Mouse (Mus musculus) limb, embryonic 13.5 days (tissue): ENCODE data around the gene Ttc36. TPM values are rescaled to one million over a fixed set of nuclear protein-coding genes. Genes with fewer than 3 reads are reported as not detected.
A peak's percentile ranks its signal among the peaks of the same experiment; 100 is the strongest.

Experiments used
- ATAC-seq: fragments of 200-750 bp; cut with Nextera tagmentation; 2 replicates; pipeline ENCODE4 v1.8.0; 2017; ENCODE audit warnings: low read depth, moderate number of reproducible peaks, moderate TSS enrichment; ENCODE audit not compliant: low FRiP score
- H3K27ac ChIP-seq: fragments of 300-500 bp; sonication (generic); 2 replicates; pipeline ENCODE4 v1.5.1; 2015; ENCODE audit warnings: inconsistent platforms, mild to moderate bottlenecking, moderate library complexity
- H3K27me3 ChIP-seq: fragments of 300-500 bp; sonication (generic); 2 replicates; pipeline ENCODE4 v1.6.1; 2015; ENCODE audit warnings: mild to moderate bottlenecking, inconsistent platforms
- H3K36me3 ChIP-seq: fragments of 300-500 bp; sonication (generic); 2 replicates; pipeline ENCODE4 v1.6.1; 2015; ENCODE audit warnings: inconsistent platforms, mild to moderate bottlenecking, moderate library complexity
- H3K4me1 ChIP-seq: fragments of 300-500 bp; sonication (generic); 2 replicates; pipeline ENCODE4 v1.6.1; 2015; ENCODE audit warnings: inconsistent platforms
- H3K4me2 ChIP-seq: fragments of 300-500 bp; sonication (generic); replicated peaks from 2 replicates; pipeline ENCODE4 v1.6.1; 2015; ENCODE audit warnings: inconsistent platforms, mild to moderate bottlenecking, moderate library complexity
- H3K4me3 ChIP-seq: fragments of 300-500 bp; sonication (generic); 2 replicates; pipeline ENCODE4 v1.5.1; 2015; ENCODE audit warnings: moderate library complexity, mild to moderate bottlenecking, inconsistent platforms
- H3K9ac ChIP-seq: fragments of 300-500 bp; sonication (generic); 2 replicates; pipeline ENCODE4 v1.6.1; 2015; ENCODE audit warnings: mild to moderate bottlenecking, inconsistent platforms
- H3K9me3 ChIP-seq: fragments of 300-500 bp; sonication (generic); 2 replicates; pipeline ENCODE4 v1.6.1; 2016; ENCODE audit warnings: inconsistent platforms
- WGBS: fragments of 180-500 bp; shearing (Covaris S2); methylation state at CpG from one replicate; pipeline ENCODE4 v1.1.7; 2015; 5-methylcytosine and 5-hydroxymethylcytosine counted together
- polyA plus RNA-seq: library from polyadenylated mRNA; unstranded; fragments of >200 nt; fragmentation: Nextera tagmentation; extraction: Ambion mirVana; gene quantifications from 2 replicates; pipeline ENCODE4 v1.2.1, GENCODE M21; 2015

The Ttc36 gene
- polyA plus RNA-seq, 1 experiment from 2014 or later, result not detected

DNA sequence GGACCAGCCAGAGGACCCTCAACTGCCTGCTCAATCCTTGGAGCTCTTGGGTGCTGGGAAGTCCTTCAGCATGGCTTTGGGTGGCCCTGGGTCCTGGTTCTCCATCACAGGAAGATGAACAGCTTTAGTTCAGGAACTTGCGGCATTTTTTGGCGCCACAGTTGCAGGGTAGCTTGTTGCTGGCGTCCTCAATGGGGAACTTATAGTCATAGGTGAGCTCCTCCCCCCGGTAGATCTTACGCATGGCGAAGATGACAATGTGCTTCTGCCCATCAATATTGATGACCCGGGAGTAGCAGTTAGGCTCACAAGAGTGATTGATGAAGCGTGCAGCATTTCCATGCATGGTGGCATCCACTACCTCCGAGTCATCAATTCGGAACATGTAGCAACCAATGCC, 4.9 kb upstream of the Ttc36 start:
- no peaks in the 10 kb centered on the region for H3K27me3 ChIP-seq
- no peaks in the 10 kb centered on the region for H3K4me1 ChIP-seq
- H3K9ac ChIP-seq, result no peak overlapping the region
- no peak overlapping the region for H3K27ac ChIP-seq
- 93% methylated on average over 10 of the region's 10 CpGs for WGBS
- ATAC-seq, result no peak
- H3K4me2 ChIP-seq, result no peak overlapping the region
- no peak overlapping the region for H3K4me3 ChIP-seq
- peaks cover 80% of the 10 kb centered on the region for H3K36me3 ChIP-seq
- H3K9me3 ChIP-seq, result no peaks in the 10 kb centered on the region

DNA sequence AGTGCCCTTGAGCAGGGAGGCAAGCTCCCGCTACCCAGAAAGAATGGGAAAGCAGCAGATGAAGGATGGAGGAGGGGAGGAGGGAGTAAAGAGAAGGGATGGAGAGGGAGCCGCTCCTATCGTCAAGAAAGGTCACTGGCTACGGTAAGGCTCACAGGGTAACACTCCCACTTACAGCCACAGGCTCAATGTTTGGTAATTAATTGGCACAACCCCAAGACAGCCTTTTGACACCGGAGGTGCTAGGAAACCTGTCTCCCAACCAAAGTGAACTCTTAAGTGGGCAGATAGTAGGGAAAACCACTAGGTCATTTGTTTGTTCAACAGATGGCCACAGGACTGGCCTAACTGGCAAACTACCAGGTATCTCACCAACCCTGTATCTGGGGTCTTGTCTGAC, 4.3 kb upstream of the Ttc36 start:
- peaks cover 75% of the 10 kb centered on the region for H3K36me3 ChIP-seq
- WGBS, result 77% methylated on average over 5 of the region's 5 CpGs

DNA sequence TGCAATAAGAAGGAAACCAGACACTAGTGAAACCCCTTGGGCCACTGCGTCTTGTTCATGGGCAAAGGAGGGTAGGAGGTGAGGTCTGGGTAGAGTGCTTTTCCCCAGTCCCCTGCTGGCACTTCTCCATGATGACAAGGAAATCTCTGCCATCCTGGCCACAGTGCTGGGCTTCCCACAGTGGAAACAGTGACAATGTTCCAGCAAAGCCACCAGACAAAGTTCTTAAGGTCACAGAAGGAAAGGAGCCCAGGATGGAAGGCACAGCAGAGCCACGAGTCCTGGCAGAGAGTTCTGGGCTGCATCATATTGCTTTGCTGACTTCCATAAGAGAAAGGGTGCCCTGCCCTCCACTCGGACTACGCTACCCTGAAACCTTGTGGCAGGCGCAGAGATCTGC, 2.7 kb upstream of the Ttc36 start:
- no peak overlapping the region for H3K9ac ChIP-seq
- WGBS, result 87% methylated on average over 5 of the region's 5 CpGs
- peaks cover 10% of the 10 kb centered on the region; the same call in 1 of the 2 replicates for H3K27me3 ChIP-seq
- H3K27ac ChIP-seq, result no peak overlapping the region
- H3K9me3 ChIP-seq, result no peaks in the 10 kb centered on the region
- H3K4me1 ChIP-seq, result no peaks in the 10 kb centered on the region
- H3K4me2 ChIP-seq, result no peak overlapping the region
- H3K36me3 ChIP-seq, result peaks cover 59% of the 10 kb centered on the region
- no peak for ATAC-seq
- H3K4me3 ChIP-seq, result no peak overlapping the region

More for the DNA sequence above, 4.3 kb upstream of the Ttc36 start:
- Histone ChIP-seq H3K27me3 (no peaks in the 10 kb centered on the region), H3K9ac (no peak overlapping the region), H3K27ac (no peak overlapping the region), H3K9me3 (no peaks in the 10 kb centered on the region), H3K4me1 (no peaks in the 10 kb centered on the region), H3K4me3 (no peak overlapping the region), H3K4me2 (no peak overlapping the region)
- no peak for ATAC-seq

DNA sequence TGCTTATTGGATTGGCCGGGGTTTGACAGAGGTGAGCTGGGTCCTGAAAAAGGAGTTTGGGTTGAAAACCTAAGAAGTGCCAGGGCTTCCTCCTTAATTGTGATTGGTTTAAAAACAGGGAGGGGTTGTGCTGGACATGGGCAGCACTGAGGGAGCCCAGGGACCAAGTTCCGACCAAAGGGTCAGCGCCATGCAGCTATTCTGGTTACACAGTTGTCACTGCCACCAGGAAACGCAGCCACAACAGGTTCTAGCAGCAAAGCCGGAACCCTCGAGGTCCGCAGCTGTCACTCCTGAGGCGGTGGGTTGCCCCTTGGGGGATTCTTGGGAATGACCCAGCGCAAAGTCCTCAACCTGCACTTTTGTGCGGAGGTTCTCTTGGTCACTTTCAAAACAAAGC, 1.8 kb upstream of the Ttc36 start:
- H3K4me1 ChIP-seq, result peaks cover 7% of the 10 kb centered on the region; the same call in 1 of the 2 replicates
- no peak overlapping the region for H3K4me3 ChIP-seq
- peaks cover 50% of the 10 kb centered on the region for H3K36me3 ChIP-seq
- H3K9me3 ChIP-seq, result no peaks in the 10 kb centered on the region
- 89% methylated on average over 10 of the region's 10 CpGs for WGBS
- ATAC-seq, result no peak
- H3K9ac ChIP-seq, result no peak overlapping the region
- peaks cover 17% of the 10 kb centered on the region; the same call in 1 of the 2 replicates for H3K27me3 ChIP-seq
- no peak overlapping the region for H3K27ac ChIP-seq
- no peak overlapping the region for H3K4me2 ChIP-seq

DNA sequence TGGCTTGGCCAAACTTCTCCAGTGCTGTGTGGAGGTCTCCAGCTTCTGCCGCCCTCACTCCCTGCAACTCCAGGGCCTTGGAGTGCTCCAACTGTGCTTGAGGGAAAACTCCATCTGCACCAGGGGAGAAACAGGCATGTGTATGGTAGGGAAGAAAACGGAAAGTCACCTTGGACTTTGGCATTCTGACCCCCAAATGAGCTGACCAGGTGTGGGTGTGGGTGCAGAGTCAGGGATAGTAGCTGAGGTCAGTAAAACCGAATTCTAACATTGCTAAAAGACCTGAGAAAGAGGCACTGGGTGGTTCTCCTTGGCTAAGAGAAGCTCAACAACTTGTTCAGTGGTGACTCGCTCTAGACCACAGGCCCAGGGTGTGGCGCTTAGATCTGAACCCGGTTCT, 1.2 kb downstream of the Ttc36 start:
- Histone ChIP-seq H3K4me1 (peaks cover 14% of the 10 kb centered on the region), H3K9me3 (no peaks in the 10 kb centered on the region), H3K27me3 (peaks cover 35% of the 10 kb centered on the region), H3K4me3 (no peak overlapping the region), H3K4me2 (no peak overlapping the region), H3K27ac (no peak overlapping the region), H3K9ac (no peak overlapping the region), H3K36me3 (peaks cover 20% of the 10 kb centered on the region)
- WGBS, result 78% methylated on average over 6 of the region's 6 CpGs
- ATAC-seq, result no peak

DNA sequence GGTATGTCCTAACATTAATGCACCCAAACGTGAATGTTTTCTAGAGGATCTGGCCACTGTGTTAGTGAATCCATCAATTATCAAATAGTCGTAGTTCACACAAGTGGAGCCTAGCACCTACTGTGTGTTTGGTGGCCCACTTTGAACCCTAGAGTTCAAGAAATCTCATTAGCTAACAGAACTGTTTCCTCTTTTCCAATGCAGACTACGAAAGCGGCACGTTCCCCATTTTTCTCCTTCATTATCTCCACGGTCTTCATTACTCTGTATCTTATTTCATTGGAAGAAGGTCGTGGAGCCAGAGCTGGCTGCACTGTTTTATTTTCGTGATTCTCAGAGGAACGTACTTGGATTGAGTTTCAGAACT, 2.9 kb downstream of the Ttc36 start:
- no peak for ATAC-seq
- Histone ChIP-seq H3K4me3 (peak overlapping the region; percentile 66), H3K27me3 (peaks cover 38% of the 10 kb centered on the region), H3K9me3 (no peaks in the 10 kb centered on the region), H3K9ac (peak overlapping the region; percentile 72; the same call in 1 of the 2 replicates), H3K4me2 (peak overlapping the region; percentile 94), H3K4me1 (peaks cover 14% of the 10 kb centered on the region), H3K27ac (no peak overlapping the region), H3K36me3 (peaks cover 5% of the 10 kb centered on the region; the same call in 1 of the 2 replicates)
- 43% methylated on average over 9 of the region's 9 CpGs for WGBS

DNA sequence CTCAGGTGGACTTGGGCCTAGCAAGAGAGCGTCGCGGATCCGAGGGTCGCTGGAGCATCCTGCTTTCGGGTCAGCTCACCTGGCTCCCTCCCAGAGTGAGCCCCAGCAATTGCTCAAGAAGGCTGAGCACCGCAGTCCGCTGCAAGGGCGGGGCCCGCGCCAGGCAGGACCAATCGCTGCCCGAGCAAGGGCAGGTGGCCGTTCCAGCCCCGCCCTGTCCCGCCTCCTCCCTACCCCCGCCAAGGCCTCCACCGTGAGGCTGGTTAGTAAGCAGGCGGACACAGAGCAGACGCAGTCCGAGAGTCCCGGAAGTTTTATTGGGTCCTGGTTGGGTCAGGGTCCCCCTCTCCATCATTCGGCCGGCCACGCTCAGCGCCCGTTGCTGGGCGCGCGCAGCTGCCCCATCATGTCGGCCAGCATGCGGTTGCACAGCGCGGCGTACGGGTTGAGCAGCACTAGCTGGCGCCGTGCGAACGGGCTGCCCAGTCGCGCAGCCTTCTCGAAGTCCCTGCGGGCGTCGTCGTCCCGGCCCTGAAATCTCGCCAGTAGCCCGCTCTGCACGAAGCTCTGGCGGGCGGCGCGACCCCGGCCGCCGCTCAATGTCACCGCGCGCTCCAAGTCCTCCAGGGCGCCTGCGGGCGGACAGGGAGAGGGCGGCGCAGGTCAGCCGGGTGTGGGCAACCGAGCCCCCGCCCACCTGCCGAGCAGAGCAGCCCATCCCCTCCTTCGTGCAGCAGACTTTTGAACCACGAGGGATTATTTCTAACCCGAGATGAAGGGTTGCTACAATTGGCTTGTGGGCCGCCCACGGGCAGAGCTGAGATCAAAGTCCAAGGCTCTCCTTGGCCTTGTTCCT, 3.5 kb downstream of the Ttc36 start, which contains the start of gene Tmem25:
TSS of gene Tmem25 (minus strand) at position 206 of the 856 bp plus-strand sequence.
- H3K27me3 ChIP-seq, result peaks cover 38% of the 10 kb centered on the region
- peak within 1 kb of the TSS; percentile 94 for H3K4me2 ChIP-seq
- under 1% methylated on average over 75 of the region's 75 CpGs for WGBS

DNA sequence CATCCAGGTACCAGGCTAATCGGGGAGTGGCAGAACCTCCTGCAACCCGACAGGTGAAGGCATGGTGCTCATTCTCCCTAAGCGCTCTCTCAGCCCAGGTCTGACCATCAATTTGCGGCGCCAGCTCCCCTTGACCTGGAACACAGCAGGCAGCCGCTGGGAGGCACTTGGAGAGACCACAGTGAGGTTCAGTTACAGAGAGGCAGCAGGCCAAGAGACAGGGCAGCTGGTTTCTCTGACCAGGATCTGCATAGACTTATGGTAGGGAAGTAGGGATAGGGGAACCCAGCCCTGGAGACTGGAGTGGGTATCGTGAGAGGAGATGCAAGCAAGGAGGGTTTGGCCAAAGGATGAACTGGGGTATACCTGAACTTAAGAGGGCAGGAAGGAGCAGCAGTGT, 4.6 kb downstream of the Ttc36 start:
- 42% methylated on average over 7 of the region's 7 CpGs for WGBS
- H3K4me3 ChIP-seq, result peak overlapping the region; percentile 66

More for the DNA sequence above, 3.5 kb downstream of the Ttc36 start, which contains the start of gene Tmem25:
- H3K9ac ChIP-seq, result peak within 1 kb of the TSS; percentile 72
- H3K9me3 ChIP-seq, result no peaks in the 10 kb centered on the region
- peak within 1 kb of the TSS; percentile 66 for H3K4me3 ChIP-seq
- H3K27ac ChIP-seq, result no peak within 1 kb of the TSS
- H3K36me3 ChIP-seq, result no peaks in the 10 kb centered on the region
- peaks cover 14% of the 10 kb centered on the region for H3K4me1 ChIP-seq
- peak; percentile 92 for ATAC-seq

DNA sequence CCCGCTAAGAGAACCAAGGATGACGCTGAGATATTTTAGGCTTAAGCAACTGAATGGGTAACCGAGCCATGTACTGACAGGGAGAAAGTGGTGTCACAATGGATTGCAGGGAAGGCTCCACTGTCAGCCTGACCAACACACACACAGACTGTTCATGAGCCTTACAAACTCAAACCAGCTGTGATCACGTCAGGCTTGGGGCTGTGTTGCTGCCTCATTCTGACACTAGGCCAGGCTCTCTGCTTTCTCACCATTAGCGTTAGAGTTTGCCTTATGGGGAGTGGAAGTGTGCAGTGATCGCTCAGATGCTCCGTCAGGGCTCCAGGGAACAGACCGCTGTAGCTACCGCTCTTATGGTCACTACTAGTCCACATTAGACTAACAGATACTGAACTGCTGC, 10.0 kb downstream of the Ttc36 start:
- no peak overlapping the region for H3K4me3 ChIP-seq
- H3K9ac ChIP-seq, result no peak overlapping the region
- ATAC-seq, result no peak
- no peak overlapping the region; the same call in 1 of the 2 replicates for H3K27ac ChIP-seq
- H3K36me3 ChIP-seq, result peaks cover 48% of the 10 kb centered on the region
- WGBS, result 63% methylated on average over 9 of the region's 9 CpGs
- no peak overlapping the region for H3K4me2 ChIP-seq
- no peaks in the 10 kb centered on the region for H3K9me3 ChIP-seq
- 0 out of 2 replicates have a peak, but pooled peaks cover 7% of the 10 kb centered on the region for H3K4me1 ChIP-seq
- H3K27me3 ChIP-seq, result peaks cover 10% of the 10 kb centered on the region

More for the DNA sequence above, 4.6 kb downstream of the Ttc36 start:
- Histone ChIP-seq H3K9ac (peak overlapping the region; percentile 72; the same call in 1 of the 2 replicates), H3K36me3 (no peaks in the 10 kb centered on the region), H3K27ac (no peak overlapping the region), H3K27me3 (peaks cover 38% of the 10 kb centered on the region), H3K4me2 (peak overlapping the region; percentile 94), H3K4me1 (peaks cover 14% of the 10 kb centered on the region), H3K9me3 (no peaks in the 10 kb centered on the region)
- ATAC-seq, result no peak

DNA sequence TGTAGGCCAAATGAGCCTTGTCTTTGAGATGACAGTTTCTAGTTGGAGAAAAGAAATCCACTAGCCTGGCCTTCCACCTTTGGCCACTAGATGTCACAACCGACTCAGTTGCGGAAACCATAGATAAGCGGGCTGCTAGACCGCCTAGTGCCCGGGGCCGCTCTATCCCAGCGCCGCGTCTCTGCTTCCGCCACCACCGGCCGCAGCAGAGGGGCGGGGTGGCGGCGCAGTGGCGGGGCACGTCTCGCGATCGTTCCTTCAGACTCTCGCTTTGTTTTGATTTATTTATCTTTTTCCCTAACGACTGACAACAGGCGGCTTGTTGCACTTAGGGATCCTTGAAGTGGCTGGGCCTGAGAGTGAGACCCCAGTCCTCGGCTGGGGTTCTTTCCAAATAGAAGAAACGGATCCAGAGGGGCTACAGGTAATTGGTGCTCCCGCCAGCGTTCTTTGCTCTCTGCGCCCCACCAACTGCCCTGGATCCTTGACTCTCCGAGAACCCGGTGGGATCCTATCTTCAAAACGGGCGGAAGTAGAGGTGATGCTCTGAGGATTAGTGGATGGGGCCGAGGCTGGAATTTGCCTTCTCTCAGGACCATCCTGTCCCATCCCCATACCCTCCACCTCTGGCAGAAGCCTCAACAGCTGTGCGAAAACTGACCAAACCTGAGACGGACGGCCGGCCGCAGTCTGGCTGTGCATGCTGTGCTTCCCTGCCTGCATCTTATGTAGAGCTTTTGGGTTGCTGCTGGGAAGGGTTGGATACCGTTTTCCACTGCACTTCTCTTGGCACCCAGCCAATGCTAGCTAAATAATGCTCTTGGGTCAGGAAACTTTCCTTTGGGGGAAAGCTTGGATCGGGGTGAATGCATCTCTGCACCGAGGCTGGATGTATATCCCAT, 29.9 kb downstream of the Ttc36 start:
- Histone ChIP-seq H3K9ac (peak overlapping the region; percentile 92), H3K27ac (peak overlapping the region; percentile 88), H3K4me2 (peak overlapping the region; percentile 78), H3K27me3 (no peaks in the 10 kb centered on the region), H3K9me3 (no peaks in the 10 kb centered on the region), H3K4me1 (peaks cover 10% of the 10 kb centered on the region), H3K36me3 (peaks cover 29% of the 10 kb centered on the region), H3K4me3 (peak overlapping the region; percentile 72)
- under 1% methylated on average over 41 of the region's 41 CpGs for WGBS
- ATAC-seq, result peak; percentile 99

DNA sequence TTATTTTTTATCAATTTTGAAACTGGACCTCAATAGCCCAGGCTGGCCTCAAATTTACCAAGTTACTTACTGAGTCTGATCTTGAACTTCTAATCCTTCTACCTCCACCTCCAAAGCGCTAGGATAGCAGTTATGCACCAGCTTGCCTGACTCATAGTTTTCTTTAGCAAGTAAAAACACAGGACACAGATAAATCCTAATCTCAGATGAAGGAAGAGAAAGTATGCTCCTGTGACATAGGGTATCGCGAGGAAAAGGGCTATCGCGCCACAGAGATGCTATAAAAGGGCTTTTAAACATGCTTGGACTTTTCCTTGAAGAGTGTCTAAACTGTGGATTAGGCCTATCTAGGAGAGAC, 30.5 kb downstream of the Ttc36 start:
- H3K27me3 ChIP-seq, result no peaks in the 10 kb centered on the region
- H3K4me1 ChIP-seq, result peaks cover 10% of the 10 kb centered on the region
- ATAC-seq, result no peak
- whole genome bisulfite sequencing, result 32% methylated on average over 5 of the region's 5 CpGs
- no peak overlapping the region for H3K9ac ChIP-seq
- no peak overlapping the region for H3K27ac ChIP-seq
- H3K36me3 ChIP-seq, result peaks cover 28% of the 10 kb centered on the region
- no peaks in the 10 kb centered on the region for H3K9me3 ChIP-seq
- H3K4me2 ChIP-seq, result no peak overlapping the region
- H3K4me3 ChIP-seq, result no peak overlapping the region

DNA sequence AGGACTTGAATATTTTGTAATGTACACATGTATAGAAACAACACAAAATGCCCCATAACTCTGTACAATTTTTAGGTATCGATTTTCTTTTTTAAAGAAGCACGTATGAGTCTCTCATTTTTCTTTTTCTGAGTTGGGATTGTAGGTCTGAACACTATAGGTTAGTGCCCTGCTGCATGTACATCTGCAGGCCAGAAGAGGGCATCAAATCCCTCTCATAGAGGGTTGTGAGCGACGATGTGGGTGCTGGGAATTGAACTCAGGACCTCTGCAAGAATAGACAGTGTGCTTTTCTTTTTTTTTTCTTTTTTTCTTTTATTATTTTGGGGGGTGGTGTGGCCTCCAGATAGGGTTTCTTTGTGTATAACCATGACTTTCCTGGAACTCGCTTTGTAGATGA, 31.5 kb downstream of the Ttc36 start:
- Histone ChIP-seq H3K36me3 (peaks cover 19% of the 10 kb centered on the region), H3K4me3 (no peak overlapping the region), H3K9ac (no peak overlapping the region), H3K27ac (no peak overlapping the region), H3K4me2 (no peak overlapping the region), H3K27me3 (no peaks in the 10 kb centered on the region), H3K4me1 (peaks cover 12% of the 10 kb centered on the region), H3K9me3 (no peaks in the 10 kb centered on the region)
- 89% methylated on average over 5 of the region's 5 CpGs for WGBS
- no peak for ATAC-seq
